ENCODE assay signal across 11 mouse cellular contexts in the genomic region with DNA sequence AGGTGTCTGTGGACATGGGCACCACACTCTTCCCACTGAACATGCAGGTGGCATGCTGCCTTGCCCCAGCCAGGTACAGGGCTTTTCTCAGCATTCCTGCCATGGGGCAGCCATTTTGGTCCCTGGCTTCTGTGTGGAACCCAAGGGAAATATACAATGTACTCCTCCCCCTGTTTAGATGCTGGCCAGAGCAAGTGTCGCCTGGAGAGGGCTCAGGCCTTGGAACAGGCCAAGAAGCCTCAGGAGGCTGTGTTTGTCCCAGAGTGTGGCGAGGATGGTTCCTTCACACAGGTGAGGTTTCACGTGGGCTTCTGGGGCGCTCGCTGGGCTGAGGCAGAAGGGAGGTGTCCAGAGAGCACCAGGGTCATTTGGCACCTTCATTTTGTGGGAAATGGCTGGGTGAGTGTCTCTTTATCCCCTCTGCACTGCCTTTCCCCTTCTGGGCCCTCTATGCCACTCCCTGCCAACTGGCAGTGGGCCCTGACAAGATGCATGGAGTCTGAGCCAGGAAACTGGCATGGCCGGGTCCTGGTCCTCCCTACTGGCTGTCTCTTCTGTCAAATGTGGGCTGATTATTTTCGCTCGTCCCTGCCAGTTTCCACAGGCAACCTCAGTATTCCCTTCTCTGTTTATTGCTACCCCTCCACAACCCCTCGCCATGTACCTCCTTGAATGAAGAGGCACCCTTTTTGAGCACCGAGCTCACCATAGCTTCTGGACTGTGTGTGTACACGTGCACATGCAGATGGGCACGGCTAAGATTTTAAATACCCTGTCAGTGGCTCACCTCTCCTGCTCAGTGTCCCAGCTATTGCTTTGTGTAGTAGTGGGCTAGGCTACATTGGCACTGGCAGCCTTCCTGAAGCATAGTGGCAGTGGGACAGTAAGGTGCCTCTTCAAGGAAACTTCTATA.
DNase-seq lines count a peak whose midpoint lies in the region; ATAC-seq and TF ChIP-seq lines count a peak whose summit lies in the region.
"Had no signal": no experiment of that assay in that cellular context is flagged by ENCODE, and none has a peak within 500 bp of the region (broad histone marks: within the 10 kb centered on the region; RNA-seq: fewer than 3 reads in every experiment).

No protein-coding gene starts in this region.

- H3K4me3 ChIP-seq in forebrain, embryonic 13.5 days, result no peak overlapping the region
- H3K4me3 ChIP-seq in forebrain, embryonic 12.5 days (replicated peaks), result no peak overlapping the region
- H3K4me3 ChIP-seq in stomach, embryonic 16.5 days (replicated peaks; ENCODE audit: low read length), result no peak overlapping the region
- H3K4me3 ChIP-seq in stomach, postnatal 0 days (ENCODE audit: low read depth, low read length), result no peak overlapping the region
- H3K4me3 ChIP-seq in kidney, embryonic 14.5 days (ENCODE audit: low read length), result no peak overlapping the region

- no peak overlapping the region for H3K27ac ChIP-seq in forebrain, embryonic 13.5 days
- no peak overlapping the region for H3K27ac ChIP-seq in forebrain, embryonic 12.5 days
- H3K27ac ChIP-seq in stomach, embryonic 16.5 days (ENCODE audit: low read length), result no peak overlapping the region
- H3K27ac ChIP-seq in stomach, postnatal 0 days (replicated peaks), result no peak overlapping the region
- H3K27ac ChIP-seq in kidney, embryonic 14.5 days (ENCODE audit: low read depth, low read length), result no peak overlapping the region
- H3K27ac ChIP-seq: liver, embryonic 14.5 days had no signal

- no peak for DNase-seq in stomach, postnatal 0 days (ENCODE audit: low spot score)
- peak; percentile 36 to 52 for DNase-seq in heart, postnatal 36 days
- DNase-seq in kidney, adult 11 months, result no peak
- no peak for DNase-seq in B cell, adult 2 months
- DNase-seq: kidney, postnatal 25 days had no signal

- no peaks in the 10 kb centered on the region for H3K27me3 ChIP-seq in forebrain, embryonic 13.5 days
- H3K27me3 ChIP-seq in forebrain, embryonic 12.5 days, result no peaks in the 10 kb centered on the region
- H3K27me3 ChIP-seq in stomach, embryonic 16.5 days (ENCODE audit: control insufficient read depth, insufficient read depth, low read length), result no peaks in the 10 kb centered on the region
- H3K27me3 ChIP-seq in stomach, postnatal 0 days (ENCODE audit: control insufficient read depth, insufficient read depth, low read length), result no peaks in the 10 kb centered on the region
- no peaks in the 10 kb centered on the region for H3K27me3 ChIP-seq in kidney, embryonic 14.5 days (ENCODE audit: control insufficient read depth, insufficient read depth, low read length)

- H3K36me3 ChIP-seq in forebrain, embryonic 13.5 days (ENCODE audit: poor library complexity, severe bottlenecking), result no peaks in the 10 kb centered on the region
- no peaks in the 10 kb centered on the region for H3K36me3 ChIP-seq in forebrain, embryonic 12.5 days (replicated peaks)
- H3K36me3 ChIP-seq in stomach, embryonic 16.5 days (ENCODE audit: control insufficient read depth, insufficient read depth, low read length), result no peaks in the 10 kb centered on the region
- no peaks in the 10 kb centered on the region for H3K36me3 ChIP-seq in stomach, postnatal 0 days (ENCODE audit: control insufficient read depth, insufficient read depth, low read length)
- H3K36me3 ChIP-seq in kidney, embryonic 14.5 days (ENCODE audit: control insufficient read depth, insufficient read depth, low read length), result no peaks in the 10 kb centered on the region

- peaks cover 15% of the 10 kb centered on the region; the same call in 1 of the 2 replicates for H3K4me1 ChIP-seq in forebrain, embryonic 13.5 days
- H3K4me1 ChIP-seq in forebrain, embryonic 12.5 days, result peaks cover 14% of the 10 kb centered on the region; the same call in 1 of the 2 replicates
- peaks cover 4% of the 10 kb centered on the region for H3K4me1 ChIP-seq in stomach, embryonic 16.5 days (ENCODE audit: control insufficient read depth, insufficient read depth, low read length)
- H3K4me1 ChIP-seq in stomach, postnatal 0 days (replicated peaks; ENCODE audit: control insufficient read depth, insufficient read depth), result no peaks in the 10 kb centered on the region
- no peaks in the 10 kb centered on the region for H3K4me1 ChIP-seq in kidney, embryonic 14.5 days (ENCODE audit: control insufficient read depth, insufficient read depth, low read length)

- no peak overlapping the region for H3K4me2 ChIP-seq in forebrain, embryonic 13.5 days
- no peak overlapping the region for H3K4me2 ChIP-seq in forebrain, embryonic 12.5 days
- no peak overlapping the region for H3K4me2 ChIP-seq in stomach, embryonic 16.5 days (ENCODE audit: low read depth, low read length)
- H3K4me2 ChIP-seq in stomach, postnatal 0 days (replicated peaks; ENCODE audit: low read depth), result no peak overlapping the region
- no peak overlapping the region for H3K4me2 ChIP-seq in kidney, embryonic 14.5 days (replicated peaks; ENCODE audit: low read depth, low read length)

- intact Hi-C loops in heart, postnatal 36 days (cut with DNase I), result no loop called here

- WGBS in forebrain, embryonic 13.5 days, result 83% methylated on average over 12 of the region's 12 CpGs
- 90% methylated on average over 12 of the region's 12 CpGs for WGBS in forebrain, embryonic 12.5 days
- 88% methylated on average over 12 of the region's 12 CpGs for WGBS in stomach, embryonic 16.5 days
- 81% methylated on average over 12 of the region's 12 CpGs for WGBS in stomach, postnatal 0 days
- 90% methylated on average over 12 of the region's 12 CpGs for WGBS in kidney, embryonic 14.5 days

- peak; percentile 61; the same call in 1 of the 2 replicates for ATAC-seq in forebrain, embryonic 13.5 days
- no peak for ATAC-seq in forebrain, embryonic 12.5 days (ENCODE audit: low FRiP score)
- ATAC-seq in stomach, embryonic 16.5 days (ENCODE audit: insufficient read depth, low FRiP score), result 0 out of 2 replicates have a peak, but pooled peaks have one; percentile 25
- ATAC-seq in stomach, postnatal 0 days (ENCODE audit: low FRiP score, low TSS enrichment), result no peak
- ATAC-seq in kidney, embryonic 14.5 days (ENCODE audit: low FRiP score, low TSS enrichment), result no peak
- ATAC-seq: activated CD4-positive, CD25-positive, alpha-beta regulatory T cell, adult 4 months had no signal

- TF ChIP-seq CTCF in stomach, postnatal 0 days (IDR thresholded peaks at IDR 0.05; ENCODE audit: low read depth), result no peak

- H3K9me3 ChIP-seq in forebrain, embryonic 13.5 days (replicated peaks), result no peaks in the 10 kb centered on the region
- no peaks in the 10 kb centered on the region for H3K9me3 ChIP-seq in forebrain, embryonic 12.5 days
- no peaks in the 10 kb centered on the region for H3K9me3 ChIP-seq in stomach, embryonic 16.5 days (replicated peaks; ENCODE audit: control insufficient read depth, low read length)
- no peaks in the 10 kb centered on the region for H3K9me3 ChIP-seq in stomach, postnatal 0 days (ENCODE audit: control insufficient read depth, low read length)
- H3K9me3 ChIP-seq in kidney, embryonic 14.5 days (ENCODE audit: control insufficient read depth, low read length), result no peaks in the 10 kb centered on the region

- H3K9ac ChIP-seq in forebrain, embryonic 13.5 days, result no peak overlapping the region
- no peak overlapping the region for H3K9ac ChIP-seq in forebrain, embryonic 12.5 days
- H3K9ac ChIP-seq in stomach, embryonic 16.5 days (ENCODE audit: low read length), result no peak overlapping the region
- no peak overlapping the region for H3K9ac ChIP-seq in stomach, postnatal 0 days (ENCODE audit: low read length)
- no peak overlapping the region for H3K9ac ChIP-seq in kidney, embryonic 14.5 days (ENCODE audit: low read depth, low read length)
- H3K9ac ChIP-seq: liver, embryonic 14.5 days had no signal

- no peak for TF ChIP-seq EP300 in stomach, postnatal 0 days (optimal IDR thresholded peaks at IDR 0.05)

Comparison
In these comparisons a context has a peak if more than half of its experiments do, and no peak if none do; other contexts are left out.
1. ATAC-seq: peak in forebrain, embryonic 13.5 days (single experiment) and stomach, embryonic 16.5 days (single experiment); none in forebrain, embryonic 12.5 days (single experiment), stomach, postnatal 0 days (single experiment) and kidney, embryonic 14.5 days (single experiment).
2. DNase-seq: peak in heart, postnatal 36 days (2 of 2); none in stomach, postnatal 0 days (single experiment), kidney, adult 11 months (single experiment) and B cell, adult 2 months (0 of 2).